Mouse (Mus musculus) thymus, postnatal 10 days (tissue): ENCODE measurements around the gene Lmbrd1.
"Not testable (repeated sequence)": the region's sequence is repeated elsewhere in the genome, so short reads cannot be mapped to it uniquely, and the experiment has no call there.

Source experiments
- DNase-seq, 2 experiments: peaks; one replicate each; pipeline ENCODE4 v3.0.0; 2021; ENCODE audit warnings: low spot score in 2 of 2

Gene Lmbrd1

DNA sequence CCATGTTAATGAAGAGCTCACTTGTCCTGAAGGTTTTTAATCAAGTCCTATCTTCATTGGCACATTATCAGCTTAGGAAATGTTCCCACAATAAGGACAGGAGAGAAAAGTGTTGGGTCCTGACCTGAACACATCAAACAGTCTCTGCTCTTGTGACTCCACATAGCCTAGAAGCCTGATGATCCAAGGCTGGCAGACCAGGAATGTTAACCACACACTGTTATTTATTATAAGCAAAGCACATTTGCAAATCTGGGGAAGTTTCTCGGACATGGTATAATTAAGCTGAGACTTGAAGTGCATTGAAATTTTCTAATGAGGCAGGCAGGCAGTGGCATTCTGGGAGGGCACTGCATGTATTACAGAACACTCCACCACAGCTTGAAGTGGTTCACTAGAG, 41.8 kb downstream of the Lmbrd1 start:
- no peak for DNase-seq

DNA sequence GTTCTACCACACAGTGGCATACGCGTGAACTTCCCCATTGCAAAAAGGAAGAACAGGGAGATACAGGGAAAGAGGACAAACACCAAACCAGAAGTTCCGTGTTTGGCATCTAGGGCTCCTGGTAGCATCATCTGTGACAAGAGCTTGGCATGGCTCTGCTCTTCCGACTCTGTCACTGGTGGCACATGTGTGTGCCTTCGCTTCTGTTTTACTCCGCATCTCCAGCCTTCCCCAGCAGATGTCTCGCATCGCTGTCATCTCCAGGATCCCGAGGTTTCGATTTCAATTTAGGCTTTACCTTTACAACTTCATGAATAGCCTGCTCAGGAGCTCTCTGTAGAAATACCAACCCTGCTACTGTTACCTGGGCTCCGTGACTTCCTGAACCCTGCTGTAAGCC, 51.4 kb downstream of the Lmbrd1 start:
- no peak for DNase-seq

DNA sequence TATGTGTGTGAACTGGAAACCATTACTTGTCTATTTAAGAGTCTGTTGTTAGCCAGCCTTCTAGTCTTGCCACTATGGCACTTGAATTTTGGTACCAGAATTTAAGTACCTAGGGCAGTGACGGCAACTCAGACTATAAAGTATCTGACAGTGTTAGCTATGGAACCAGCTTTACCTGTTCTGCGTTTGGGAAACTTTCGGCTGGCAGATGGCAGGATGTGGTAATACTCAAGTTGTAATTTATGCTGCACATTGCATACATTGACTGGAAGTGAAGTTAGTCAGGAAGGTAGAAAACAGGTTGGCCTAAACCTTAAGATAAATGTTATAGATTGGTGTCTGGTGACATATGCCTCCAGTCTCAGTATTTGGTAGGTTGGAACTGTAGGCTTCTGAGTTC, 53.9 kb downstream of the Lmbrd1 start:
- no peak for DNase-seq

DNA sequence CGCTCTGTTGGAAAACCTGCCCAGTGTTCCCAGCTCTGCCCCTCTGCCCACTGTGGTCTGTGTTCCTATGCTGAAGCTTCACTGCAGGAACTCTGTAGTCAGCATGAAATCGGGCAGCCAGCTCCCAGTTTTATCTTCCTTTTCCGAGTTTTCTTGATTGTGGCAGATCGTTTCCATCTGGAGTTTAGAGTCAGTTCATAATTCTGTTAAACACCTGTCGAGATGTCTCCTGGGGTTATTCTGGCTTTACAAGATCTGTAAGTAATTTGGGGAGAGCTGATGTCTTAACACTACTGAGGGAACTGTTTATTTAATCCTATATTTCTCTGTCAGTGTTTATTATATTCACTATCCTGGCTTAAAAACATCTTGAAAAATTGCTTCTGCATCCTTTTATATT, 56.4 kb downstream of the Lmbrd1 start:
- DNase-seq, result no peak

DNA sequence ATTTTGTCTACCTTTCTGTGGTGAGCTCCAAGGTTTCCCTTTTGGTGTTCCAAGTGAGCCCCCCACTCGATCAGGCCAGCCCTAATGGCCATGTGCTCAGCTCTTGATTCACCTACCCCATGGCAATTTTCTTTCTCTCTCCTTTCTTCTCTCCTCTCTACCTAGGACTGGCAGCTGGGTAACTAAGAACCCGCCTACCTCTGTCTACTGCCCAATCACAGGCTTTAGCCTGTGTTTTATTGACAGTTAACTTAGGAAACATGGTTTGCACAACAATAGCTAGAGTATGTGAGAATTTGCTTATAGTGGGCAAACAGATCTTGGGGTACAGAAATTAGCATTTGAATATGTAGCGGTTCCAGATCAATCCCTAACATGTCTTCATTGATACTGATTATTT, 62.5 kb downstream of the Lmbrd1 start:
- no peak for DNase-seq

DNA sequence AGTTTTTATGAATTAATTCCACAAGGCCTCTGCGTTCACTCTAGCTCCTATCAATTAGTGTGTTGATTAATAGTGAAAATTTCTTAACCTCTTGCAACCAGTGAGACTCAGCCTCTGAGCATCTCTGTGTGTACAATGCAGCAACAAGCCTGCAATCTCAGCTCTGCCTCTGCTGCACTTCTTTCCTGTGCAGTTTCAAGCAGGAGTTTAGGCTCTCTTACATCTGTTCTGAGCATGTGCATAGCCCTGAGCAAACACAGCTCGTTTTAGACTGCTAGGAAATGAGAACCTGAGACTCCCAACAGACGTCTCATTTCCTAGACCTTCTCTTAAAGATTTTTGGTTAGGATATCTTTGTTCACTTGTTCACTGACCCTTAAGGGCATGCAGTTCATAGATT, 63.1 kb downstream of the Lmbrd1 start:
- DNase-seq, result no peak

DNA sequence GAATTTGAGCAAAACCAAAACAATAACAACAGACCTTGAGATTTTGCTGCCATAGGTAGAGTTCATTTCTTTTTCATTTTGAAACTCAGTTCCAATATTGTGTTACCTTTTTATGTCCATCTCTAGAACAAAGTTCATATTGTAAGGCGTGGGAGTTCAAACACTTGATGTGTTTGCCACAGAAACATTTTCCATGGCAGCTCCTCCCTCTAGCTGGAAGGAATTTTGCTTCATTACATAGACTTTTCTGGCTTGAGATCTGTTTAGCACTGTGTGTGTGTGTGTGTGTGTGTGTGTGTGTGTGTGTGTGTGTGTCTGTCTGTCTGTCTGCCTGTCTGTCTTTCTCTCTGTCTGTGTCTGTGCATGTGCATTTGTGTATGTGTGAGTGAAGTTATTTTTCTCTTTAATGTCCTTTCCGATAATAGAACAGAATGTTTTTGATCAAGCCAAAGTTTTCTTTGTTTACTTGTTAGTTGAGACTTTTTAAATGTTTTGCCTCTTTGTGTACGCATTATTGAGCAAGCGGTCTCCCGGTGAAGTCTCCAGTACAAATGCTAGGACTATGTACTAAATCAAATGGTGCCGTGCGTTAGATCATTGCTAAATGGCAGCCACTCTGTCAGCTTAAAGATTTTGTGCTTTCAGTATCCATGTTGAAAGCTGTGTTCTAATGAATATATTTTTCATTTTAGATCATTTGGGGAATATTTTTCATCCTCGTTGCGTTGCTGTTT, 64.9 kb downstream of the Lmbrd1 start:
- no peak for DNase-seq

DNA sequence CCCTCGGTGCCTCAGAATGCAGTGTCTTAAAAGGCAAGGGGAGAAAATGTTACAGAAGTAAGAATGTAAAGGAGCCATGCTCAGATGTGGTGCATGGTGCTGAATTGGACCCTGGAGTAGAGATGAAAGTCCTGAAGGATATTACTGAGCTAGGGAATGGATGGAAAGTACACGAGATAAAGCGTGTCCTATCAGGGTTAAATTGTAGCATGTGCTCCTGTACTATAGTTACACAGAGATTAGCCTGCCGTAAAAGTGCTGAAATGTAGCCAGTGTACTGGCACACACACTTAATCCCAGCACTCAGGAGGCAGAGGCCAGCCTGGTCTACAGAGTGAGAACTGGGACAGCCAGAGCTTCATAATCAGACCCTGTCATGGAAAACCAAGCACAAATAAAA, 74.3 kb downstream of the Lmbrd1 start:
- no peak for DNase-seq

- DNase-seq, result no peak
These were observed 80.1 kb downstream of the Lmbrd1 start for GRCm38 (mm10) chr1:24758516-24758915.

- DNase-seq, result no peak
These were observed 88.0 kb downstream of the Lmbrd1 start for GRCm38 (mm10) chr1:24766466-24766865.

GRCm38 (mm10) chr1:24767197-24767596, 88.8 kb downstream of the Lmbrd1 start:
- not testable (repeated sequence) for DNase-seq

DNA sequence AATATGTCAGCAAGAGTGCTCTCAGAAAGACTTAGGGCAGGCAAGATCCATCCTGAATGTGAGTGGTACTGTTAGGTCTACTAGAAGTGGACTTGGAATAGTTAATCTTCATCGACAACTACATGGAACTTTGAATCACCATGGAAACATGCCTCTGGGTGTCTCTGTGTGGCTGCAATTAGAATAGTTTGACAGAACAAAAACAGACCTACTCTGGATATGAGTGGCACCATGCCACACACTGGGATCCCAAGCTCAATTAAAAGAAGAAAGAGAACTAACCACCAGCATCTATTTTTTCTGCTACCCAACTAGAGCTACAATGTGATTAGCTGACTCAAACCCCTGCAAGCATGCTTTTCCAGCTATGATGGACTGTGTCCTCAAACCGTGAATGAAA, 95.2 kb downstream of the Lmbrd1 start:
- no peak for DNase-seq

DNA sequence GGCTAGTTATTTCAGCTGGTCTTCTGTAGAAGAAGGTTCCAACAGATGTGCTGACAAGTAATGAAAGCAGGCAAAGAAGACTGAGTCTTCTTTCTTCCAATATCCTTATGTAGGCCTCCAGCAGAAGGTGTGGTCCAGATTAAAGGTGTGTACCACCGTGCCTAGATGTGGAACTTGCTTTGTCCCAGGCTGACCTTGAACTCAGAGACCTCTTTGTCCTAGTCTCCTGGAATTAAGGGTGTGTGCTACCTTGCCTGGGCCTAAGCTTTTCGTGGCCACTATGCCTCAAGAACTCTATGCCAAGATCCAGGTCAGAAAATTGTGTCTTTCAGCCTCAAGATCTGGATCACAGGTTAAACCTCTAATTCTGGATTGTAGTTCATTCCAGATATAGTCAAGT, 98.1 kb downstream of the Lmbrd1 start:
- DNase-seq, result no peak

- DNase-seq, result no peak
These were observed 114.7 kb downstream of the Lmbrd1 start for GRCm38 (mm10) chr1:24793168-24793567.

DNA sequence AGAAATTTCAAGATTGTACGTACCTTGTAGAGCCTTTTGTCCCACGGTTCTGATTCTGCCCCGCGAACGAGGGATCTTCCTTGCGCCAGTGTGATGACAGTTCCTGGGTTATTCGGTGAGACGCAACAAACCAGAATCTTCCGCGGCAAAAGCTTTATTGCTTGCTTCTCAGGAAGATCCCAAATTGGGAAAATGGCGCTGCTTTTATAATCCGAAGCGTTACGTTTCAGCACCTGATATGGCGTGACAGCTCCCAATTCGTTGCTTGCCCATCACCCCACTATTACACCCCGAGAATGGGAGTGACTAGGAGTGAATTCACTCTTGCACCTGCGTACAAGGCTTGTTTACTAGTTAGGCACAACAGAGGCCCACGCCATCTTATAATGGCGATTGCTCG, 129.5 kb downstream of the Lmbrd1 start:
- not testable (repeated sequence) for DNase-seq
